Mouse (Mus musculus): ENCODE measurements around the gene Sec23ip. TPM values are rescaled to one million over a fixed set of nuclear protein-coding genes. Genes with fewer than 3 reads are reported as not detected.

The Sec23ip gene
- polyA plus RNA-seq, 1 experiment: 4.3 TPM

DNA sequence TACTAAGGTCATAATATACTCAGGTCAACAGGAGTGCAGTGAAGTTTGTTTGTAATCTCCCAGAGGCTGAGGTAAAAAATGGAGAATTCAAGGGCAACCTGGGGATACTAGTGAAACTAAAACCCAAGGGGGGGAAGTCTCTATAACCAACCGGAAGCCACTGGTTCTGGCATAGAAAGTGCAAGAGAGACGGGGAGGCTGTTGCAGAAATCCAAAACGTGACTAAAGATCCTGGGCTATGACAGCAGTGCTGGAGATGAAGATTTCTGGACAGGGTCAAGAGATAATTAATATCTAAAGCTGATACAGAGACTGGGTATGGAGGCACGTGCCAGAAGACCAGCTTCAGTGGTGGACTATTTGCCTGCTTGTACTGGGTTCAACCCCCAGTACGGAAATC, 6.7 kb upstream of the Sec23ip start:
- no peaks in the 10 kb centered on the region for H3K9me3 ChIP-seq
- peak overlapping the region; percentile 30 for H3K4me3 ChIP-seq (replicated peaks)
- H3K36me3 ChIP-seq (replicated peaks; ENCODE audit: low read length): peaks cover 17% of the 10 kb centered on the region
- H3K4me1 ChIP-seq: peaks cover 52% of the 10 kb centered on the region
- no peaks in the 10 kb centered on the region for H3K27me3 ChIP-seq (replicated peaks)
- no peak for TF ChIP-seq GATA1 (IDR thresholded peaks at IDR 0.05; ENCODE audit: borderline replicate concordance, low read length)
- no peak for TF ChIP-seq FLI1 (IDR thresholded peaks at IDR 0.05; ENCODE audit: low read length)

DNA sequence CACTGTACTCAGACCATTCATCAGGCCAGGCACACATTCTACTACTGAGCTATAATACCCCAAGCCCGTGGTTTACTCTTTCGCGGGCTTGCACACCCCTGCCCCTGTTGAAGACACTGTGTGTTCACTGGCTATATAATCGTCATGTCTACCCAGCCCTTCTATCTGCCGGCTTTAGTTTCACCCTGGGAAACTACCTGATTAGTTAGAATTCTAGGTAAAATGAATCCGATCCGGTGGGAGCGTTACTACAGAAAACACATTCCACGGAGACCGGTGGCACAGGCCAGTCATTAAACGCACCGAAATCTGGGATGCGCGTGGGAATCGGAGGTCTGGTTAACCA, 5.7 kb upstream of the Sec23ip start:
- H3K4me3 ChIP-seq (replicated peaks): peak overlapping the region; percentile 97
- H3K4me1 ChIP-seq: peaks cover 55% of the 10 kb centered on the region
- no peaks in the 10 kb centered on the region for H3K27me3 ChIP-seq (replicated peaks)
- peaks cover 17% of the 10 kb centered on the region for H3K36me3 ChIP-seq (replicated peaks; ENCODE audit: low read length)
- no peaks in the 10 kb centered on the region for H3K9me3 ChIP-seq
- TF ChIP-seq GATA1 (IDR thresholded peaks at IDR 0.05; ENCODE audit: borderline replicate concordance, low read length) (no peak), FLI1 (IDR thresholded peaks at IDR 0.05; ENCODE audit: low read length) (no peak)

DNA sequence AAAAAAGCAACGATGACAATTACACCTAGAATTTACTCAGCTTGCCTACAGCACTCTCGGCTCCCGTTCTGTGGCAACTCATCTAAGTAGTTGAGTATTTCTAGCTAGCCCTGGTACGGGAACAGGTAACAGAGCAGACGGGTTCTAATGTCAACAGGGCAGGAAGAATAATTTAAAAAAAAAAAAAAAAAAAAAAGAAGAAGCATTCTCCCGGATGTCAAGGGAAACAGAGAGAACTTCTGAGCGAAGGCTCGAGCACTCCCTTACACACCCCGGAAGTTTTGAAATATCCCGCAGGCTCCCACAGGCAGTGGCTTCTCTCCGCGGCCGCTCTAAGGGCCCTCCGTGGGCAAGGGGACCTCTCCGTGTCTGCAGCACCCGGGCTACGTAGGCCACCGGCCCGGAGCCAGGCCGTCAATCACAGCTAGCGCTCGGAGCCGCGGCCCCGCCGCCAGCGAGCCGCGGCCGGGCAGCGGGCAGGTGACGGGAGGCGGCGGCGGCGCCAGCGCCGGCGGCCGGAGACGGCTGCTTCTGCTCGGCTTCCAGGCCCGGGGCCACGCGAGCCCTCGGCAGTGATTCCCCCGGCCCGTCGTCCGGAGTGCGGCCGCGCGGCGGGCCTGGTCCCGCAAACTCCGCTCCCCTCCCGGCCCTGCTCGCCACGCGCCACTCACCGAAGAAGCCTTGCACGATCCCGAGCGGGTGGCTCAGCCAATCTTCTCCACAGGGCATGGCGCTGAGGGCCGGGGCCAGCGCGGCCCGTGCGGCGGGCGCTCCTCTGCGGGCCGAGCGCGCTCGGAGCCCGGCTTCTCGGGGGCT, 5.1 kb upstream of the Sec23ip start:
- Histone ChIP-seq H3K36me3 (replicated peaks; ENCODE audit: low read length) (peaks cover 12% of the 10 kb centered on the region), H3K4me3 (replicated peaks) (peak overlapping the region; percentile 97), H3K4me1 (peaks cover 60% of the 10 kb centered on the region), H3K9me3 (no peaks in the 10 kb centered on the region), H3K27me3 (replicated peaks) (no peaks in the 10 kb centered on the region)
- TF ChIP-seq GATA1 (IDR thresholded peaks at IDR 0.05; ENCODE audit: borderline replicate concordance, low read length) (no peak), FLI1 (IDR thresholded peaks at IDR 0.05; ENCODE audit: low read length) (no peak)

DNA sequence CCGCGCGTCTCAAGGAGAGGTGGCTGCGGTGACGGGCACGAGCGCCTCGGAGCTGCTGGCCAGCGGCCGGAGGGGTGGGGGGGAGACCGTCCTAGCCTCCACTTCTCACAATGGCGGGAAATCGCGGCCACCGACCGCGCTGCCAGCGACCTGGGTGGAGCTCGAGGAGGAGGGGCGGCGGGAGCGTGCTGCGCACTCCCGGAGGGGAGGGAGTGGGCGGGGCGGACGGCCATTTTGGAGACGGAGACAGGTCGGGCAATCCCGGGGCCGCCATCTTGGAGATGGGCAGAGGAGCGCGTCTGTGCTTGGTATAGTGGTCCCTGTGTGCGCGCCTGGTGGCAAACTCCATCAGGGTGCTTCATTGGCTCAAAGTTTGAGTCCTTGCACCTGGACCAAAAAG, 4.4 kb upstream of the Sec23ip start, which contains the start of gene Mcmbp:
Gene Mcmbp (minus strand): TSS at position 162 of the 400 bp plus-strand sequence.
- Histone ChIP-seq H3K36me3 (replicated peaks; ENCODE audit: low read length) (peaks cover 9% of the 10 kb centered on the region), H3K4me3 (replicated peaks) (peak within 1 kb of the TSS; percentile 97), H3K27me3 (replicated peaks) (no peaks in the 10 kb centered on the region), H3K4me1 (peaks cover 60% of the 10 kb centered on the region), H3K9me3 (no peaks in the 10 kb centered on the region)
- no peak for TF ChIP-seq FLI1 (IDR thresholded peaks at IDR 0.05; ENCODE audit: low read length)
- no peak for TF ChIP-seq GATA1 (IDR thresholded peaks at IDR 0.05; ENCODE audit: borderline replicate concordance, low read length)

DNA sequence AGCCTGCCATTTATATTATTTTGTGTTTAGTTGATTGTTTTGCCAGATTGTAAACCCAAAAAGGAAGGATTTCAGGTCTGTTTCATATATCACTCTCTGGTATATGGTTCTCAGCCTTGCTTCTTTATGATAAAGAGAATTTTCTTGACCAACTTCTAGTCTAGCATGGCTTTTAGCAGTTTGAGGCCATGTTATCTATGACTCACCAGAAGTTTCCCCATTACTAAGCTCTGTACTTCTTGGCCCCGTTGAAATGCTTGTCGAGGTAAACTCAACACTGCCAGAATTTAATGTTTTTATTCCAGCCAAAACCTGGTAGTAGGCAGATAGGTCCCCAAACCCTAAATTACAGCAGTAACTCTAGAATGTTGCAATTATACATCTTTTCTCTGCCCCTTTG, 845 bp upstream of the Sec23ip start:
- Histone ChIP-seq H3K27me3 (replicated peaks) (no peaks in the 10 kb centered on the region), H3K4me1 (peaks cover 65% of the 10 kb centered on the region), H3K9me3 (no peaks in the 10 kb centered on the region), H3K36me3 (replicated peaks; ENCODE audit: low read length) (peaks cover 18% of the 10 kb centered on the region), H3K4me3 (replicated peaks) (peak overlapping the region; percentile 96)
- TF ChIP-seq FLI1 (IDR thresholded peaks at IDR 0.05; ENCODE audit: low read length) (no peak), GATA1 (IDR thresholded peaks at IDR 0.05; ENCODE audit: borderline replicate concordance, low read length) (no peak)

DNA sequence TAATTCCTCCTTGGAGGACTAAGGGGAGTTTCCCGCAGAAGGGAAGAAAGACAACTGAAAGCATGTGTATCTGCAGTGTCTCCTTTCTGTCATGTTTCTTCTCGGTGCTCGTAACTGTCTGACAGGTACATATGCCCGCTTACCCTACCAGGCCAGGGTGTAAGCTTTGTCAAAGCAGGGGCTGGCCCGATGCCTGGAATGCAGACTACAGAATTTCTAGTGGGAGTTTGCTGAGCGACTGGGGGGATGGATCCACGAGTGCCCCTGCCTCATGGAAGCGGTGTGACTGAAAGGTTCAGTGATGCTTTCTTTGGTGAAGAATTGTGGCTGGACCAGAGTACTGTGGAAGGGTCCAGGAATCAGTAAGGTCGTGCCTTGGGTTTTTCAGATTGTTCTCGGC, 1.4 kb downstream of the Sec23ip start:
- H3K27me3 ChIP-seq (replicated peaks): no peaks in the 10 kb centered on the region
- H3K4me3 ChIP-seq (replicated peaks): peak overlapping the region; percentile 96
- TF ChIP-seq FLI1 (IDR thresholded peaks at IDR 0.05; ENCODE audit: low read length) (no peak), GATA1 (IDR thresholded peaks at IDR 0.05; ENCODE audit: borderline replicate concordance, low read length) (no peak)
- peaks cover 78% of the 10 kb centered on the region for H3K4me1 ChIP-seq
- peaks cover 32% of the 10 kb centered on the region for H3K36me3 ChIP-seq (replicated peaks; ENCODE audit: low read length)
- no peaks in the 10 kb centered on the region for H3K9me3 ChIP-seq

DNA sequence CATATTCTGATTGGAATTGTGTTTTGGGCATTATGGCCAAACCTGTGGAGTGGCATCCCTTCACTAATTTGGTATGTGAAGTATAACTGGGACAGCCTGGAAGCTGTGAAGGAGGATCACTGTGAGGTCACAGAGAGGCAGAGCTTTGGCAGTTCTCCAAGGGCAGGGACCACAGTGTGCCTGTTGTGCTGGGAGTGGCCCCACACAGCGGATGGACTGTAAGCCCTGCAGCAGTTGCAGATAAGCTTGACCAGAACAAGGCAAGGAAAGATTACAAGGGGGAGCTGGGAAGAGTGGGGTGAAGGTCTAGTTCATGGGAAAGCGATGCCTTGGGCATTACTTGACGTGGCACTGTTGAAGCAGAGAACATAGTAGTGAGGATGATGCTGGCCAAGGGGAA, 4.0 kb downstream of the Sec23ip start:
- H3K36me3 ChIP-seq (replicated peaks; ENCODE audit: low read length): peaks cover 58% of the 10 kb centered on the region
- TF ChIP-seq FLI1 (IDR thresholded peaks at IDR 0.05; ENCODE audit: low read length) (no peak), GATA1 (IDR thresholded peaks at IDR 0.05; ENCODE audit: borderline replicate concordance, low read length) (peak; percentile 89)
- peak overlapping the region; percentile 85 for H3K4me3 ChIP-seq (replicated peaks)
- no peaks in the 10 kb centered on the region for H3K9me3 ChIP-seq
- H3K27me3 ChIP-seq (replicated peaks): no peaks in the 10 kb centered on the region
- peaks cover 72% of the 10 kb centered on the region for H3K4me1 ChIP-seq

DNA sequence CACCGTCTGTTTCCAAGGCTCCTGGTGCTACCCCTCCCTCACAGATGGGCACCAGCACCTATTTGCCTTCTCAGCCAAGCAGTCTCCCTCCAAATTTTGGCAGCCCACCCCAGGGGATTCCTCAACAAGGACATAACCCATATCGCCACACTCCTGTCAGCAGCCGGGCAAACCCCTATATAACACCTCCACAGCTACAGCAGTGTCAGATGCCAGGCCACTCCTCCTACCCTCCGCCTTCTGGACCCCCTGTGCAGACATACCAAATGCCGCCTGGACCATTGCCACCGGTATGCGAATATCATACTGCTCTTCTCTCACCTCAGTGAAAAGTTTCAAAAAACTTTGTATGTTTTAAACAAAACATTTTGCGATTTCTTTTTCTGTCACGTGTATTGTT, 5.6 kb downstream of the Sec23ip start:
- H3K27me3 ChIP-seq (replicated peaks): no peaks in the 10 kb centered on the region
- peaks cover 74% of the 10 kb centered on the region for H3K36me3 ChIP-seq (replicated peaks; ENCODE audit: low read length)
- no peak for TF ChIP-seq GATA1 (IDR thresholded peaks at IDR 0.05; ENCODE audit: borderline replicate concordance, low read length)
- no peak for TF ChIP-seq FLI1 (IDR thresholded peaks at IDR 0.05; ENCODE audit: low read length)
- peaks cover 63% of the 10 kb centered on the region for H3K4me1 ChIP-seq
- H3K4me3 ChIP-seq (replicated peaks): no peak overlapping the region
- H3K9me3 ChIP-seq: no peaks in the 10 kb centered on the region

DNA sequence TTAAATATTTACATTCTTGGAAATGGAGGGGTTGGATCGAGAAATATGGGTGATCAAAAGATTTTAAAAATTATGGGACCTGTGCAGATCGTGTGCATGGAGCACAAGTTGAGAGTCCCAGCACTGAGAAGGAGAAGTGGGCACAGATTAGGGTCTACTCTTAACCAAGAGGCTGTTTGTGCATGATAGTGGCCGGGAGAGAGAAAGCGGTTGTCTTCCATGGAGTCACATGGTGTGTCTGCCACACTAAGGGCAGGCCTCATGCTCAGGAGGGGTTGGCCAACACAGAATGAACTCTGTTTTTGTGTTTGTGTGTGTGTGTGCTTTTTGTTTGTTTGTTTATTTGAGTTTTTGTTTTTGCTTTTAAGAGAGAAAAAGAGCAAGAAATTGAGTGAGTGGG, 7.3 kb downstream of the Sec23ip start:
- H3K9me3 ChIP-seq: no peaks in the 10 kb centered on the region
- TF ChIP-seq FLI1 (IDR thresholded peaks at IDR 0.05; ENCODE audit: low read length) (no peak), GATA1 (IDR thresholded peaks at IDR 0.05; ENCODE audit: borderline replicate concordance, low read length) (no peak)
- no peak overlapping the region for H3K4me3 ChIP-seq (replicated peaks)
- H3K27me3 ChIP-seq (replicated peaks): no peaks in the 10 kb centered on the region
- peaks cover 48% of the 10 kb centered on the region for H3K4me1 ChIP-seq
- H3K36me3 ChIP-seq (replicated peaks; ENCODE audit: low read length): peaks cover 79% of the 10 kb centered on the region

DNA sequence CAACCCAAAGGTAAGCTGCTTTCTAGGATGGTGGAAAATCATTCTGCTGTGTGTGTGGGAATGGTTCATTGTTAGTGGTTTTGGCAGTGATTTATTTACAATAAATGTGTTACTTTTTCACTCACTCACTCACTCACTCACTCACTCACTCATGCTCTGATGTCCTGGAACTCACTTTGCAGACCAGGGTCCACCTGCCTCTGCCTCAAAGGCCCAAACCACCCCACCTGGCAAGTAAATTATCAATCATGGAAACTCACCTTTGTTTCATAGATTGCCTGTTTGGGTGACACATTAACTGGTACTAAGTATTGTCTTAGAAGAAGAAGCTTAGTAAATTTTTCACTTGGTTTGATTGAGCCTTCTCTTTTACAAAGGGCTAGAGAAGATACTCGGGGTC, 10.7 kb downstream of the Sec23ip start:
- no peak overlapping the region for H3K4me3 ChIP-seq (replicated peaks)
- peaks cover 14% of the 10 kb centered on the region for H3K4me1 ChIP-seq
- H3K27me3 ChIP-seq (replicated peaks): no peaks in the 10 kb centered on the region
- peaks cover 97% of the 10 kb centered on the region for H3K36me3 ChIP-seq (replicated peaks; ENCODE audit: low read length)
- no peaks in the 10 kb centered on the region; the same call in 1 of the 2 replicates for H3K9me3 ChIP-seq
- no peak for TF ChIP-seq GATA1 (IDR thresholded peaks at IDR 0.05; ENCODE audit: borderline replicate concordance, low read length)
- no peak for TF ChIP-seq FLI1 (IDR thresholded peaks at IDR 0.05; ENCODE audit: low read length)
